Mouse (Mus musculus): Measurements from ENCODE around the gene Slc35g2. TPM values are rescaled to one million over a fixed set of nuclear protein-coding genes. Genes with fewer than 3 reads are reported as not detected.

Slc35g2 gene
- total and polyA plus RNA-seq, 3 experiments, result not detected

- no peaks in the 10 kb centered on the region for H3K36me3 ChIP-seq (replicated peaks in 1 of 2; ENCODE audit: control insufficient read depth in 1 of 2, insufficient read depth in 1 of 2, low read length in 1 of 2)
- TF ChIP-seq HCFC1 (IDR thresholded peaks at IDR 0.05; ENCODE audit: low read depth, low read length), result no peak
- TF ChIP-seq TCF12 (IDR thresholded peaks at IDR 0.05; ENCODE audit: low read depth, low read length), result no peak
- no peak for TF ChIP-seq JUN (IDR thresholded peaks at IDR 0.05; ENCODE audit: insufficient read depth, low read depth, low read length)
- no peak for TF ChIP-seq IRF4 (IDR thresholded peaks at IDR 0.05; ENCODE audit: low read depth, low read length)
- no peak for TF ChIP-seq CTCF (conservative IDR thresholded peaks at IDR 0.05 in 1 of 2, IDR thresholded peaks at IDR 0.05 in 1 of 2; ENCODE audit: low read depth in 2 of 2, low read length in 2 of 2)
- no peak for TF ChIP-seq POLR2A (IDR thresholded peaks at IDR 0.05; ENCODE audit: low read depth, low read length)
- DNase-seq (ENCODE audit: extremely low read depth), result no peak
- in situ Hi-C loops (cut with MboI; ENCODE audit: low pct_ligation_motif_present, low pct_unique_long_range_greater_than_20kb, low sequenced_read_pairs) (no loop called here), dilution Hi-C loops (cut with MboI; ENCODE audit: extremely low pct_ligation_motif_present, extremely low pct_unique_long_range_greater_than_20kb, low sequenced_read_pairs) (no loop called here)
- no peak within 1 kb of the TSS for H3K27ac ChIP-seq (ENCODE audit: insufficient read depth, low read depth)
- no peak within 1 kb of the TSS for H3K9ac ChIP-seq (ENCODE audit: insufficient read depth, low read depth)
- no peak within 1 kb of the TSS for H3K4me2 ChIP-seq (ENCODE audit: insufficient read depth, low read depth, poor library complexity, severe bottlenecking)
- no peaks in the 10 kb centered on the region for H3K9me3 ChIP-seq (replicated peaks; ENCODE audit: low read length)
- H3K27me3 ChIP-seq (replicated peaks), result no peaks in the 10 kb centered on the region
- no peaks in the 10 kb centered on the region for H3K4me1 ChIP-seq (ENCODE audit: control insufficient read depth in 1 of 2, insufficient read depth in 2 of 2)
- no peak within 1 kb of the TSS for H3K4me3 ChIP-seq (replicated peaks in 1 of 3; ENCODE audit: low read depth in 2 of 3, low read length in 2 of 3, poor library complexity in 1 of 3)
- H3K79me2 ChIP-seq (replicated peaks; ENCODE audit: control insufficient read depth, extremely low read depth, insufficient read depth, poor library complexity, severe bottlenecking), result no peaks in the 10 kb centered on the region
These were observed 26.7 kb upstream of the Slc35g2 start, which contains the start of gene Stag1 for GRCm38 (mm10) chr9:100597546-100597945. Gene Stag1, plus strand, starts transcription at chr9:100597798.

GRCm38 (mm10) chr9:100596317-100596716 is 25.4 kb upstream of the Slc35g2 start:
- TF ChIP-seq JUND (conservative IDR thresholded peaks at IDR 0.05; ENCODE audit: low read depth, low read length) (no peak), EP300 (IDR thresholded peaks at IDR 0.05; ENCODE audit: low read length) (no peak), SIN3A (IDR thresholded peaks at IDR 0.05; ENCODE audit: low read length) (no peak), ZNF384 (IDR thresholded peaks at IDR 0.05; ENCODE audit: low read depth, low read length) (no peak), RAD21 (IDR thresholded peaks at IDR 0.05; ENCODE audit: low read depth, low read length) (no peak), IRF4 (IDR thresholded peaks at IDR 0.05; ENCODE audit: low read depth, low read length) (no peak), HCFC1 (IDR thresholded peaks at IDR 0.05; ENCODE audit: low read depth, low read length) (no peak), NRF1 (IDR thresholded peaks at IDR 0.05; ENCODE audit: low read depth, low read length) (no peak), MAZ (IDR thresholded peaks at IDR 0.05; ENCODE audit: low read depth, low read length) (no peak), USF2 (conservative IDR thresholded peaks at IDR 0.05; ENCODE audit: low read depth, low read length) (no peak), BHLHE40 (IDR thresholded peaks at IDR 0.05; ENCODE audit: low read depth, low read length) (no peak)
- H3K36me3 ChIP-seq (replicated peaks in 1 of 2; ENCODE audit: control insufficient read depth in 1 of 2, insufficient read depth in 1 of 2, low read length in 1 of 2), result no peaks in the 10 kb centered on the region
- H3K27me3 ChIP-seq (replicated peaks), result no peaks in the 10 kb centered on the region
- no peaks in the 10 kb centered on the region for H3K9me3 ChIP-seq (replicated peaks; ENCODE audit: low read length)
- no peak overlapping the region for H3K4me3 ChIP-seq (replicated peaks in 1 of 3; ENCODE audit: low read depth in 2 of 3, low read length in 2 of 3, poor library complexity in 1 of 3)
- peak; percentile 22 for DNase-seq (ENCODE audit: extremely low read depth)
- H3K79me2 ChIP-seq (replicated peaks; ENCODE audit: control insufficient read depth, extremely low read depth, insufficient read depth, poor library complexity, severe bottlenecking), result no peaks in the 10 kb centered on the region
- H3K4me2 ChIP-seq (ENCODE audit: insufficient read depth, low read depth, poor library complexity, severe bottlenecking), result no peak overlapping the region
- in situ Hi-C loops (cut with MboI; ENCODE audit: low pct_ligation_motif_present, low pct_unique_long_range_greater_than_20kb, low sequenced_read_pairs), result no loop called here
- H3K4me1 ChIP-seq (ENCODE audit: control insufficient read depth in 1 of 2, insufficient read depth in 2 of 2), result no peaks in the 10 kb centered on the region
- dilution Hi-C loops (cut with MboI; ENCODE audit: extremely low pct_ligation_motif_present, extremely low pct_unique_long_range_greater_than_20kb, low sequenced_read_pairs), result no loop called here
- no peak overlapping the region for H3K27ac ChIP-seq (ENCODE audit: insufficient read depth, low read depth)
- H3K9ac ChIP-seq (ENCODE audit: insufficient read depth, low read depth), result no peak overlapping the region

GRCm38 (mm10) chr9:100590462-100590861 is 19.6 kb upstream of the Slc35g2 start:
- Histone ChIP-seq H3K79me2 (replicated peaks; ENCODE audit: control insufficient read depth, extremely low read depth, insufficient read depth, poor library complexity, severe bottlenecking) (no peaks in the 10 kb centered on the region), H3K27ac (ENCODE audit: insufficient read depth, low read depth) (no peak overlapping the region), H3K9me3 (replicated peaks; ENCODE audit: low read length) (no peaks in the 10 kb centered on the region), H3K4me1 (ENCODE audit: control insufficient read depth in 1 of 2, insufficient read depth in 2 of 2) (no peaks in the 10 kb centered on the region), H3K4me3 (replicated peaks in 1 of 3; ENCODE audit: low read depth in 2 of 3, low read length in 2 of 3, poor library complexity in 1 of 3) (no peak overlapping the region), H3K4me2 (ENCODE audit: insufficient read depth, low read depth, poor library complexity, severe bottlenecking) (no peak overlapping the region), H3K36me3 (replicated peaks in 1 of 2; ENCODE audit: control insufficient read depth in 1 of 2, insufficient read depth in 1 of 2, low read length in 1 of 2) (no peaks in the 10 kb centered on the region), H3K27me3 (replicated peaks) (no peaks in the 10 kb centered on the region), H3K9ac (ENCODE audit: insufficient read depth, low read depth) (no peak overlapping the region)
- no peak for DNase-seq (ENCODE audit: extremely low read depth)
- dilution Hi-C loops (cut with MboI; ENCODE audit: extremely low pct_ligation_motif_present, extremely low pct_unique_long_range_greater_than_20kb, low sequenced_read_pairs), result no loop called here
- in situ Hi-C loops (cut with MboI; ENCODE audit: low pct_ligation_motif_present, low pct_unique_long_range_greater_than_20kb, low sequenced_read_pairs), result no loop called here
- TF ChIP-seq POLR2AphosphoS2 (IDR thresholded peaks at IDR 0.05; ENCODE audit: low read depth, low read length), result no peak
